In the genomic region with DNA sequence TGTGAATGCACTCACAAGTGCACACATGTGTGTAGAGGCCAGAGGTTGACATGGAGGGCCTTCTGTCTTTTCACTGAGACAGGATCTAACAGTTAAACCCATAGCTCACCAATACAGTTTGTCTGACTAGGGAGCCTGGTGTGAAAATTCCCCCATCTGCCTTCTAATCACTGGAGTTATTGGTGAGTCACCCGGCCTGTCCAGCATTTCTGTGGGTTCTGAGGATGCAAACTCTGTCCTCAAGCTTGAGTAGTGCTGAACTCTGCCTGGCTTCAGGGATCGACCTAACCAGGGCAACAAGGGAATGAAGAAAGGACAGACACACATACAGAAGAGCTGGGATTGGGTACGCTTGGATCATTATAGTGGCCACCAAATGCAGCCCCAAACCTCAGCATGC, we compare ENCODE assay signal across 24 mouse cellular contexts. TPM values are rescaled to one million over a fixed set of nuclear protein-coding genes. Genes with fewer than 3 reads are reported as not detected.
DNase-seq lines count a peak whose midpoint lies in the region; ATAC-seq and TF ChIP-seq lines count a peak whose summit lies in the region.
"Had no signal": no experiment of that assay in that cellular context is flagged by ENCODE, and none has a peak within 500 bp of the region (broad histone marks: within the 10 kb centered on the region; RNA-seq: fewer than 3 reads in every experiment).

No protein-coding gene starts in this region.

- WGBS in kidney, embryonic 14.5 days: 89% methylated on average over 3 of the region's 3 CpGs

- ATAC-seq in kidney, embryonic 14.5 days (ENCODE audit: low FRiP score, low TSS enrichment): no peak
- ATAC-seq: activated CD4-positive, CD25-positive, alpha-beta regulatory T cell, adult 4 months; forebrain, embryonic 14.5 days; forebrain, embryonic 16.5 days had no signal

- intact Hi-C loops in heart, postnatal 10 days (cut with DNase I): no loop called here

- H3K9me3 ChIP-seq in kidney, embryonic 14.5 days (ENCODE audit: control insufficient read depth, low read length): no peaks in the 10 kb centered on the region
- H3K9me3 ChIP-seq: embryonic facial prominence, embryonic 10.5 days; embryonic facial prominence, embryonic 12.5 days; forebrain, embryonic 10.5 days; forebrain, embryonic 12.5 days had no signal

- no peaks in the 10 kb centered on the region for H3K27me3 ChIP-seq in kidney, embryonic 14.5 days (ENCODE audit: control insufficient read depth, insufficient read depth, low read length)
- H3K27me3 ChIP-seq: embryonic facial prominence, embryonic 12.5 days; forebrain, embryonic 12.5 days had no signal

- TF ChIP-seq CTCF in embryonic fibroblast, embryonic 13.5 days (IDR thresholded peaks at IDR 0.05; ENCODE audit: borderline replicate concordance, insufficient read depth, low read length): no peak

- TF ChIP-seq POLR2A in embryonic fibroblast, embryonic 13.5 days (IDR thresholded peaks at IDR 0.05; ENCODE audit: low read depth, low read length): no peak

- DNase-seq in 3T3-L1 (ENCODE audit: low read depth, low spot score) (peak; percentile 74), NIH3T3 (ENCODE audit: low read depth) (peak; percentile 76)
- no peak for DNase-seq in heart, postnatal 10 days
- DNase-seq: adrenal gland, adult 8-10 months; adrenal gland, postnatal 14 days; adrenal gland, postnatal 36 days; cerebellum, adult 11-12 months; cerebellum, adult 2 months; cerebellum, adult 9-10 months; cerebellum, postnatal 10 days; cerebellum, postnatal 25 days had no signal

- H3K4me2 ChIP-seq in kidney, embryonic 14.5 days (replicated peaks; ENCODE audit: low read depth, low read length): no peak overlapping the region
- H3K4me2 ChIP-seq: embryonic facial prominence, embryonic 12.5 days; forebrain, embryonic 12.5 days had no signal

- H3K9ac ChIP-seq in kidney, embryonic 14.5 days (ENCODE audit: low read depth, low read length): no peak overlapping the region
- H3K9ac ChIP-seq: embryonic facial prominence, embryonic 12.5 days; forebrain, embryonic 12.5 days had no signal

- H3K27ac ChIP-seq in embryonic fibroblast, embryonic 13.5 days (ENCODE audit: insufficient read depth, low read length): peak overlapping the region; percentile 76
- H3K27ac ChIP-seq in kidney, embryonic 14.5 days (ENCODE audit: low read depth, low read length): no peak overlapping the region
- H3K27ac ChIP-seq: embryonic facial prominence, embryonic 10.5 days; embryonic facial prominence, embryonic 12.5 days; forebrain, embryonic 10.5 days; forebrain, embryonic 12.5 days had no signal

- peaks cover 25% of the 10 kb centered on the region for H3K4me1 ChIP-seq in embryonic fibroblast, embryonic 13.5 days (ENCODE audit: control insufficient read depth, insufficient read depth, low read length)
- peaks cover 19% of the 10 kb centered on the region; the same call in 1 of the 2 replicates for H3K4me1 ChIP-seq in kidney, embryonic 14.5 days (ENCODE audit: control insufficient read depth, insufficient read depth, low read length)

- H3K4me3 ChIP-seq in embryonic fibroblast, embryonic 13.5 days (ENCODE audit: insufficient read depth, low read length): no peak overlapping the region
- no peak overlapping the region for H3K4me3 ChIP-seq in kidney, embryonic 14.5 days (ENCODE audit: low read length)
- H3K4me3 ChIP-seq: embryonic facial prominence, embryonic 10.5 days; embryonic facial prominence, embryonic 12.5 days; erythroblast, embryonic 14.5 days; forebrain, embryonic 10.5 days; forebrain, embryonic 12.5 days had no signal

- peaks cover 4% of the 10 kb centered on the region; the same call in 1 of the 2 replicates for H3K36me3 ChIP-seq in kidney, embryonic 14.5 days (ENCODE audit: control insufficient read depth, insufficient read depth, low read length)

RNA-seq across cellular contexts. Expression of gene Bcl2l14, which starts 45.6 kb away (rescaled TPM):
- not detected in 2 replicates for polyA plus RNA-seq in embryonic fibroblast, embryonic 13.5 days (2011; ENCODE audit: insufficient read length, low read depth, missing spikeins)
- not detected for total RNA-seq in heart, postnatal 10 days (2021)
- 8.8 and 9.9 TPM in 2 replicates for polyA plus RNA-seq in kidney, embryonic 14.5 days (2014; fragmentation: Nextera tagmentation; extraction: Ambion mirVana)
- total RNA-seq: adrenal gland, adult 18-20 months; adrenal gland, postnatal 36 days had no signal
- polyA plus RNA-seq: C2C12; cerebellum, adult 2 months; cortical plate, adult 2 months; erythroblast, embryonic 14.5 days; forebrain, embryonic 14.5 days; forebrain, embryonic 16.5 days had no signal

Comparison
In these comparisons a context has a peak if more than half of its experiments do, and no peak if none do; other contexts are left out.
1. DNase-seq: peak in 3T3-L1 (single experiment) and NIH3T3 (single experiment); none in heart, postnatal 10 days (0 of 2).